Mouse (Mus musculus) small intestine, adult 2 months (tissue): ENCODE data around the gene Cdcp1. TPM values are rescaled to one million over a fixed set of nuclear protein-coding genes. Genes with fewer than 3 reads are reported as not detected.
A peak's percentile ranks its signal among the peaks of the same experiment; 100 is the strongest.

ENCODE experiments used
- H3K27ac ChIP-seq: fragments of 200-500 bp; 2 replicates; pipeline ENCODE4 v1.5.1; 2012; ENCODE audit warnings: low read depth, low read length, control low read depth, inconsistent platforms; ENCODE audit not compliant: insufficient read depth
- H3K27me3 ChIP-seq: fragments of 200-500 bp; 2 replicates; pipeline ENCODE4 v1.6.1; 2012; ENCODE audit warnings: mild to moderate bottlenecking, moderate library complexity, low read length, inconsistent platforms; ENCODE audit not compliant: control insufficient read depth, insufficient read depth
- H3K36me3 ChIP-seq: fragments of 200-500 bp; 2 replicates; pipeline ENCODE4 v1.6.1; 2012; ENCODE audit warnings: mild to moderate bottlenecking, low read length, control low read depth, inconsistent platforms; ENCODE audit not compliant: control insufficient read depth, insufficient read depth
- H3K4me1 ChIP-seq: fragments of 200-500 bp; 2 replicates; pipeline ENCODE4 v1.6.1; 2012; ENCODE audit warnings: low read length, inconsistent platforms, mixed read lengths; ENCODE audit not compliant: control insufficient read depth, insufficient read depth, insufficient read length
- H3K4me3 ChIP-seq: fragments of 200-500 bp; 2 replicates; pipeline ENCODE4 v1.5.1; 2012; ENCODE audit warnings: low read depth, mild to moderate bottlenecking, control low read depth, inconsistent platforms, low read length, moderate library complexity
- CTCF ChIP-seq: fragments of 200-500 bp; IDR thresholded peaks from 2 replicates; pipeline ENCODE4 v1.5.1; 2012; ENCODE audit warnings: low read depth, mild to moderate bottlenecking, control low read depth, inconsistent platforms, low read length, moderate library complexity, mixed read lengths; ENCODE audit not compliant: insufficient replicate concordance, insufficient read length; ENCODE audit errors: extremely low read depth
- POLR2A ChIP-seq: fragments of 200-500 bp; IDR thresholded peaks from 2 replicates; pipeline ENCODE4 v1.6.1; 2012; ENCODE audit warnings: low read depth, mild to moderate bottlenecking, control low read depth, inconsistent platforms, low read length, moderate library complexity
- WGBS: fragments of 180-500 bp; shearing (Covaris S2); methylation state at CpG from one replicate; pipeline ENCODE4 v1.1.7; 2018; 5-methylcytosine and 5-hydroxymethylcytosine counted together
- polyA plus RNA-seq: library from polyadenylated mRNA; depleted of rRNA; stranded (reverse); fragments of >200 nt; gene quantifications from 2 replicates; pipeline ENCODE4 v1.2.3, GENCODE M21; 2012

Gene Cdcp1
- polyA plus RNA-seq, 1 experiment: 25.7 TPM

GRCm38 (mm10) chr9:123245146-123245545 is 29.3 kb upstream of the Cdcp1 start:
- no peak for TF ChIP-seq CTCF
- Histone ChIP-seq H3K4me3 (no peak overlapping the region), H3K27ac (no peak overlapping the region), H3K4me1 (peaks cover under 1% of the 10 kb centered on the region; the same call in 1 of the 2 replicates), H3K36me3 (no peaks in the 10 kb centered on the region), H3K27me3 (no peaks in the 10 kb centered on the region)
- 95% methylated on average over 4 of the region's 4 CpGs for WGBS

- Histone ChIP-seq H3K4me1 (peaks cover 8% of the 10 kb centered on the region; the same call in 1 of the 2 replicates), H3K27me3 (no peaks in the 10 kb centered on the region), H3K36me3 (no peaks in the 10 kb centered on the region), H3K4me3 (no peak overlapping the region), H3K27ac (no peak overlapping the region)
- TF ChIP-seq CTCF (no peak), POLR2A (no peak)
- 38% methylated on average over 10 of the region's 10 CpGs for WGBS
These were observed 28.1 kb upstream of the Cdcp1 start for GRCm38 (mm10) chr9:123243988-123244387.

- no peaks in the 10 kb centered on the region for H3K36me3 ChIP-seq
- 93% methylated on average over 5 of the region's 5 CpGs for WGBS
- peaks cover 22% of the 10 kb centered on the region for H3K4me1 ChIP-seq
- no peaks in the 10 kb centered on the region for H3K27me3 ChIP-seq
- no peak for TF ChIP-seq POLR2A
- TF ChIP-seq CTCF: no peak
- no peak overlapping the region for H3K27ac ChIP-seq
- H3K4me3 ChIP-seq: no peak overlapping the region
These were observed 25.4 kb upstream of the Cdcp1 start for GRCm38 (mm10) chr9:123241191-123241590.

- H3K27ac ChIP-seq: no peak overlapping the region
- TF ChIP-seq CTCF (no peak), POLR2A (no peak)
- no peak overlapping the region for H3K4me3 ChIP-seq
- H3K27me3 ChIP-seq: no peaks in the 10 kb centered on the region
- peaks cover 22% of the 10 kb centered on the region for H3K4me1 ChIP-seq
- no peaks in the 10 kb centered on the region for H3K36me3 ChIP-seq
- 60% methylated on average over 2 of the region's 2 CpGs for WGBS
These were observed 24.9 kb upstream of the Cdcp1 start for GRCm38 (mm10) chr9:123240751-123241150.

- Histone ChIP-seq H3K4me3 (no peak overlapping the region), H3K36me3 (no peaks in the 10 kb centered on the region), H3K27ac (0 out of 2 replicates have a peak overlapping the region, but pooled peaks have one; percentile 55), H3K27me3 (no peaks in the 10 kb centered on the region), H3K4me1 (peaks cover 26% of the 10 kb centered on the region)
- WGBS: 92% methylated on average over 5 of the region's 5 CpGs
- TF ChIP-seq POLR2A (no peak), CTCF (no peak)
These were observed 24.4 kb upstream of the Cdcp1 start for GRCm38 (mm10) chr9:123240271-123240670.

GRCm38 (mm10) chr9:123239651-123240050 is 23.8 kb upstream of the Cdcp1 start:
- H3K4me3 ChIP-seq: no peak overlapping the region
- H3K27ac ChIP-seq: peak overlapping the region; percentile 55
- peaks cover 26% of the 10 kb centered on the region for H3K4me1 ChIP-seq
- 24% methylated on average over 2 of the region's 2 CpGs for WGBS
- H3K27me3 ChIP-seq: no peaks in the 10 kb centered on the region
- no peaks in the 10 kb centered on the region for H3K36me3 ChIP-seq
- no peak for TF ChIP-seq POLR2A
- no peak for TF ChIP-seq CTCF

GRCm38 (mm10) chr9:123238256-123239045 is 22.6 kb upstream of the Cdcp1 start:
- Histone ChIP-seq H3K27ac (peak overlapping the region; percentile 81), H3K36me3 (no peaks in the 10 kb centered on the region), H3K4me3 (no peak overlapping the region), H3K27me3 (no peaks in the 10 kb centered on the region), H3K4me1 (peaks cover 26% of the 10 kb centered on the region)
- 47% methylated on average over 4 of the region's 4 CpGs for WGBS
- no peak for TF ChIP-seq POLR2A
- no peak for TF ChIP-seq CTCF
